Mouse (Mus musculus) kidney, adult 9 months (tissue): ENCODE results near the gene Tmem86b.
"Not testable (repeated sequence)": the region's sequence is repeated elsewhere in the genome, so short reads cannot be mapped to it uniquely, and the experiment has no call there.

ENCODE experiments used
- DNase-seq: peaks from one replicate; pipeline ENCODE4 v3.0.0; 2022

The Tmem86b gene

DNA sequence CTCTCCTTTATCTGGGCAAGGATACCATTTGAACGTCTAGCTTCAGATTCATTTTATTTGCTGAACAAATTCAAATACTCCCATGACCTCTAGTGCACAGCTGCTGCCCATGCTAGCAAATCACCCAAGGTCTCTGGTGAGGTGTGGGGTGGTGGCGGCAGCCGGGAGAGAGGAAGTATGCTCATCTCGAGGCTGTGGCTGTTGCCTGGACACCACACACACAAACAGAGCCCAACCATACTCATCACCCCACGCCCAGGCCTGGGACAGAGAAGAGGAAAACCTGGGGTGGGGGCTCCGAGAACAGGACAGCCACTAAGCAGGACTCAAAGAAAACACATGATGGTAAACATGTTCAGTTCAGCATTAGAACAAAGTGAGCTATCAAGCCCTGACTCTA lies 16.1 kb upstream of the Tmem86b start:
- no peak for DNase-seq

DNA sequence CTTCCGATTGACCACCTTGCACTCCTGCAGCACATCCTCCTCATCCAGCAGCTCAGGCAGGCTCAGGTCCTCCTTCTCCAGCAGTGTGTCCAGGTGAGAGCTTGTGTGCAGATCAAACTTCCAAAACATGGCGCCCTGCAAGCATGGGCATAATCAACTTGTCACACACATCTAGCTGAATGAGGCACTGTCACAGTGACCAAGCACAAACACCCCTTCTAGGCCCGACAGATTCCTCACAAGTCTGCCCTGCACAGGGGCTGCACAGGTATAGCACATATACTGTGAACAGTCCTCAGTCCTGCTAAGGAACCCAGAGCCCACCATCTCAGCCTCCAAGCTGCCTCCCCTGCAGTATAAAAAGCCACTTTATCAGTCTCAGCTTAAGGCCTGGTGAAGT lies 15.6 kb upstream of the Tmem86b start:
- DNase-seq, result no peak

DNA sequence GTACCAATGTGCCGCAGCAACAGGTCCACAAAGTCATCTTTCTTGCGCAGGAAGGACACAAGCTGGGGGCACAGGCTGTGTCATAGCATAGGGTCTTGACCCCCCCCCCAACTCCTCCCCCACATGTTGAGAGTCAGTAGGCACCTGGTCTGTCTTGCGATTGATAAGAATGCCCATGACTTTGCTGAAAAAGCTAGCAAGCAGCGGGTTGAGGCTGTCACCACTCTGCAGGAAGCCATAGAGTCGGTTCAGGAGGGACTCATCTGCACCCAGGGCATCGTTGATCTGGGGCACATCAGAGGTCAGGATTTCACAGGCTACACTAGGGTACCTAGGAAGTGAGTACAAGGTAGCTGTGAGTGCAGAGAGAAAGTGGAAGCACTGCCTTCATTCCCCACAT lies 12.0 kb upstream of the Tmem86b start:
- no peak for DNase-seq

DNA sequence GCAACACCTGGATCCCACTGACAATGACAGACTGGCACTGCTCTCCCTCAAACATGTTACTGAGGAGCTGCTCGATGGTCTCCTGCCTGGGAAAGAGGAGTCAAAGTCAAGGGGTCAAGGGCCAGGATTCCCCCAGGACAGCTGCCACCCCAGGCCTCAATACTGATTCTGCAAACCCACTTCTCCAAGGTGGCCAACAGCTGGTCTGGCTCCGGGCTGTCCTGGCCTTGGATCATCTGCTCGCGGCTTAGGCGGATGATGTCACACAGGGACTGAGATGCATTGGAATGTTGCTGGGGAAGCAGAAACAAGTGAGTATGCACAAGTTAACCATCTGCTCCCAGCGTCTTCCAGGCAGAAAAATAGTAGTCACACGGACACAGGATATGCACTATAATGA lies 10.7 kb upstream of the Tmem86b start:
- DNase-seq, result no peak

DNA sequence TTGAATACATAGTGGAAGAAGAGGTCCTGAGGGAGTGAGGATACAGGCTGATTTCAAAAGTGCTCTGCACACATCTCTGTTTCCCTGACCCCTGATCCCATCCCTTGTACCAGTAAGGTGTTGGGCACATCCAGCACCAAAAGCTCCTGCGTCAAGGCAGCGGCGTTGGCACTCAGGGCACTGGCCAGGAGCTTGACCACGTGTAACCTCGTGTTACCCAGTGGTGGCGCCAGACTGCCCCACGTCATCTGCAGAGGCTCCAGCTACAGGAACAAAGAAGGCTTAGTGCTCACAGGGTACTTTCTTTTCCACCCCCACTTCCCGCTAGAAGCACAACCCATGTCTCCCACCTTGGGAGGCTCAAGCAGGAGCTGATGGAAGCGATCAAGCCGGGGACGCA lies 9.9 kb upstream of the Tmem86b start:
- DNase-seq, result no peak

DNA sequence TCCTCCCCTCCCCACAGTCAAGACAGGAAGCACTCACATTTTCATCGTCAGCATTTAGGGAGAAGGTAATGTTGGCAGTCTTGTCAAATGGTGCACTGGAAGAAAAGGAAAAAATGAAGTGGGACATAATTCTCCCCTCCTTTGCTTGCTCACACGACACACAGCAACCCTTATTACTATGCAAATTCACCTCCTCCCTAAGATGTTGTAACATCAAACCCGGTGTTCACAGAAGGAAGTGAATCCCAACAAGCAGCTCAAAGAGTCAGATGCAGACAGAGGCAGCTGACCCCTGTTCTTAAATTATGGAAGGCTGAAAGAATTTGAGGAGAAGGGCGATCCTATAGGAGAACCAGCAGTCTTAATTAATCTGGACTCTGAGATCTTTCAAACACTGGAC lies 5.0 kb upstream of the Tmem86b start:
- no peak for DNase-seq

DNA sequence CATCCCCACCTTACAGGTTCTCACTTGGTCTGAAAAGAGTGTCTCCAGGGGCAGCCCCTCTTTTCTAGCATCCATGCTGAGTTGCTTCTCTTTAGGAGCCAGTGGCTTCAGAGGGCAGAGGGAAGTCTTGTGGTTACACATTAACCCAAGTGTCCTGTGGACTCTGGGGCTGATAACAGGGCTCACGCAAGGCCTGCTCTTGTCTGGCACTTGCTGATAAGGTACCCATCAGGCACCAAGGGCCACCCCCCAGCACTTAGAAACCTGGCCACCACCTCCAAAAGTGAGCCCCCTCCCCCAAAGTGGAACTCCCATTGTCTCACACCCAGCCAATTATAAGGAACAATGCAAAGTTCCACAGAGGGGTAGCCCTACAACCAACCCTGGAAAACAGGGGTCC lies 1.0 kb downstream of the Tmem86b start:
- peak; percentile 77 for DNase-seq

DNA sequence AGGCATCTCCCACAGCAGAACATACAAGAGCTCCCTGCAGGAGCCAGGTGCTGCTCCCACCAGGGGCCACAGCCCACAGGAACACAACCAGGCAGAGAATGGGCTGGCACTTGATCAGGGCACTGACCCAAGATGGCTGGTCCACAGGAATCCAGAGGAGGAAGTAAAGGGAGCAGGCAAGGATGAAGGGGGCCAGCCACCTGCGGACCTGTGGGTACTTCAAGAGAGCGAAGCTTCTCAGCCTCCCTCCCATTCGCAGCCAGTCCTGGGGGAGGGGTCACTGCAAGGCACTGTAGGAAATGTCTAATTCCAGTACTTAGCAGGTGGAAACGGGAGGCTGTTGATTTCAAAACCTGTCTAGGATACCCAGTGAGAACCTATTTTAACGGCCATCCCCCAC lies 1.6 kb downstream of the Tmem86b start:
- no peak for DNase-seq

DNA sequence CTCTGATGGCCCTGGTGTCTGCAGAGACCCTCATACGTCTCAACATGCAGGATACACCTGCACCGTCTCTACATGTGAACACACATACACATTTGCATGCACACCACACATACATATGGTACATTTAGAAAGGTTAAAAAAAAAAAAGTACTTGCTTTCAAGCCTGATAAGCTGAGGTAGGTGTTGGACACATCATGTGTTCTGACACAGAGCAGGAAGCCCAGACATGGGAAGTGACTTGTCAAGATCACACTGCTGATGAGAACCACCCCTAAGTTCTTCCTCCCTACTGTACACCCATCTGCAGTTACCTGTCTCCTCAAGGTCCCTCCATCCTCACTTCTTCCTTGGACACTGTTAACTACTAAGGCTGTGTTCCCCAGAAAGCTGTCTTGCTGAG lies 5.3 kb downstream of the Tmem86b start:
- no peak for DNase-seq

DNA sequence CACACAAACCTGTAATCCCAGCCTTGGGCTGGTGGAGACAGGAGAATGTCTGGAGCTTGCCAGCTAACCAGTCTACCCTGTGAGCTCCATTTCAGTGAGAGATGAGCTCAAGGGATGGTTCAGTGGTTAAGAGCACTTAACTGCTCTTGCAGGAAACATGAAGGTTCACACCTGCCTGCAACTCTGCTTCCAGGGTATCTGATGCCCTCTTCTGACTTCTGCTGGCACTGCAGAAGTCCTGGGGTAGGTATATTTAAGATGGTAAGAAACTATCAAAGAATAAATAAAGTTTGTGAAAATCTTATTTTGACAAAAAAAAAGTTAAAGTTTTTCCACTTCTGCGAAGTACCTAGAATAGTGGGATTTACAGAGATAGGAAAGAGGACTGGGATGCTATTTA lies 6.9 kb downstream of the Tmem86b start:
- DNase-seq, result peak; percentile 37

DNA sequence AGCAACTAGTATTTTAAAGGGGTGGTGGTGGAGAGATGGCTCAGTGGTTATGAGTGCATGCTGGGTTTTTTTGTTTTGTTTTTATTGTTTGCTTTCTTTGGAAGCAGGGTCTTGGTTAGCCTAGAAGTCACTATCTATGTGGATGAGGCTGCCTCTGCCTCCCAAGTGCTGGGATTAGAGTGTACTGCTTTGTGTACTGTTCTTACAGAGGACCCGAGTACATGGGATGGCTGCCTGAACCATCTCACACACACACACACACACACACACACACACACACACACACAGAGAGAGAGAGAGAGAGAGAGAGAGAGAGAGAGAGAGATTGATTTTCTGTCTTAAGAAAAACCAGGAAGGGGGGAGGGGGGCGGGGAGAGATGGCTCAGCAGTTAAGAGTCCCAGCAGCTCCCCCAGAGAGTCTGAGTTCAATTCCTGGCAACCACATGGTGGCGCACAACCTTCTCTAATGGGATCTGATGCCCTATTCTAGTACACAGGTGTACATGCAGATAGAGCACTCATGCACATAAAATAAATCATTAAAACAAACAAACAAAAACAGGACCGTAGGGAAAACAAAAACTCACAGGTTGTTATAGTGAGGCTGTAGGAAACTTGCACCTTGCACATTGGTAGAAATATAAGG lies 7.6 kb downstream of the Tmem86b start:
- peak; percentile 67 for DNase-seq

DNA sequence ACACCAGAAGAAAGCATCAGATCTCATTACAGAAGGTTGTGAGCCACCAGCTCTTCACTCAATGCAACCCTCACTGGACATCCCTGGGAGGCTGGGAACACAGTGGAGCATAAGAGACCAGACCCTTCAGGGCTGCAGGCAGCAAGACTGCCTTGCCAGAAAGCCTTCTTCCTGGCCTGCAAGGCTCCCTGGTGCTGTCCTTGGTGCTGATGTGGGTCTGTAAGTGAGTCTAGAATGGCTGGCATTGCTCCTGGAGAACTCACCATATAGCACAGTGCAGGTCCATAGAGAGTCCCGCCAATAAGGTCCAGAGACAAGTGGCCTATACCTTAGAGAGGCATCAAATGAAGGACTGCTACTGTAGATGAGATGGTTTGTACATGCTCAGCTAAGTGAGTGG lies 11.2 kb downstream of the Tmem86b start:
- DNase-seq, result peak; percentile 29

DNA sequence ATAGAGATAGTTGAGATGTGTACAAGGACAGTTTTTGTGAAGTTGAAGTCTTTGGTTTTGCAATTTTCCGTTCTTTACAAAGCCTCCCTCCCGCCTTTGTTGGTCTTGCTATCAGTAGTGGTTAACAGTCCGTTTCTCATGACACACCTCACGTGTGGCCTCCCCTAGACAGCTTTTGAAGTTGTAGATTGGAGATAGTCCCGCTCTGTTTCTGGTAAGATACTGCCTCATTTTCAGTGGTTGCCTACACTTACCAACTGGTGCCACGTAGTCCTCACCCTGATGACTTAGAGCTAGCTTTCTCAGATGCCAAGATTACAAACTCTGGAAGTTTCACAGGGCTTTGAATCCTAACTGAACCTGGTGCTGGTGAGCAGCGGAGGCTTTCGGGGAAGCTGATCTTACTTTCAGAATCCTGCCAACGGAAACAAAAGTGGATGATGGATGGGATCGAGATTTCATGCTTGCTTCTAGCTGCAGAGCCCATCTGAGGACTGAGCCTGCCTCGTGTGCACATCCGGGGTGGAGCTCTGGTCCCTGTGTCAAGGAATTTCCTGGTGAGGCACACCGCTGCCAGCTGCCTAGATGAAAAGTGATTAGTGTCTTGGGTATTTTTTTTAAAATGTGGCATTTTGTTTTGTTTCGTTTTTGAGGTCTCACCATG lies 17.4 kb downstream of the Tmem86b start:
- DNase-seq, result peak; percentile 42

DNA sequence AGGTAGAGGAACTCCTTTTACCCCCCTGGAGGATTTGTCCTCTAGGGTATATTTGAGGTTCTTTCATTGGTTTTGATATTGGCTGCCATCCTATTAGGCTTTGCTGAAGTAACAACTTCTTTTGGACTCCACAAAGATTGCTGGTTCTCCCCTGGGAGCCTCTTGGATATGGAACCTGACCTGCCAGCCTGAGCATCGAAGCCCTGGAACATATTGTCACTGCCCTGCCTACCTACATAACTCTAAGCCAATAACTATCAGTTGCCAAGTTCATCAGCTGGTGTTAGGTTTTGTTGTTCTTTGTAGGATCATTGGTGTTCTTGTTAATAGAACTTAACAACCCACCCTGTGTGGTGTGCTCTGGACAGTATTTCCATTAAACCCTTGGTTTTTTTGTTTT lies 18.3 kb downstream of the Tmem86b start:
- no peak for DNase-seq

DNA sequence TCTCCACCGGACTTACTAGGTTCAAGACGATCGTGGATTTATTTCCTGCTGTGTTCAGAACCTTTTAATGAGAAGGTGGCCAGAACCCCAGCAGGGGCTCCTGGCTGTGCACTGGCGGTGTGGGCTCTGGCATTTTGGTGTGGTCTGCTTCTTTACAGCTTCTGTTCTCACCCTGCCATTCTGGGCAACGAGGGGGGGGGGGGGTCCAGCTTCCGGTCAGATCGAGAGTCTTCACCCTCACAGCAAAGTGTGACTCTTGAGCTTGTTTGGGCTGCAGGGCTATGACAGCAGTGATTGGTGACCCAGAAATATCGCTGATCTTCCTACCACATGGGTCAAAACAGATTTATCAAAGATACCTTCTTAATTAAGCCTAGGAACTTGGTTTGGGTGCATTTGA lies 18.8 kb downstream of the Tmem86b start:
- DNase-seq, result no peak

DNA sequence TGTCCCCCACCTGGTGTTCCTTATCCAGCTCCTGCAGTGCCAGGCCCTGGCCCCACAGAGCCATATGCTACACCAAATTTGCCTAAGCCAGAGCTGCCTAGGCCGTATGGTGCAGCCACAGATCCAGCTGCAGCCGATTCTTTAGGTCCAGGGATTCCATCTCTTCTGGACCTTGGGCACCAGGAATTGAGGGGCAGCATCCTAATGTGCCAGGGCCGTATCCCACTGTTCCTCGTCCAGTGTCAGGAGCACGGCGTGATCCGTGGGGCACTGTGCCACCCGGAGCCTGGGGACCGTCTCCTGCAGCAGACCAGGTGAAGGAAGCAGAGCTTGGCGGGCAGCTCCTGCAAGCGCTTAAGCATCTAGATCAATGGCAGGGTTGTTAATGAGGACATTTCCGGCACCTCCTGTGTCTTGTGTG lies 19.3 kb downstream of the Tmem86b start:
- no peak for DNase-seq

DNA sequence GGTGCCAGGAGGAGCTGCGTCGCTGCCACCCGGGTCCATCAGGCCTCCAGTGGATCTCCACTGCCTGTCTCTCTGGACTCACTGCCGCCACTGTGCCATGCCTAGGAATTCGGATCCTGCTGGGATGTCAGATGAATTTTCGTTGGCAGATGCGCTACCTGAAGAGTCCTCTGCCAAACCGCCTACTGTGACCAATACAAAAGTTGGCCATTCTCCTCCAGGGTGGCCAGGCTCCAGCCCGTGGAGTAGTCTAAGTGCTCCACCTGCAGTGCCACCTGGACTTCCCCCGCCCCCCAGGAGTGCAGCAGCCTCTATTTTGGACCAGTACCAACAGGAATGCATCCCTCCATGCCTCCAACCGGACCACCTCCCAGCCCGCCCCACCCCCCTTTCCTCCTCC lies 19.7 kb downstream of the Tmem86b start:
- DNase-seq, result no peak

DNA sequence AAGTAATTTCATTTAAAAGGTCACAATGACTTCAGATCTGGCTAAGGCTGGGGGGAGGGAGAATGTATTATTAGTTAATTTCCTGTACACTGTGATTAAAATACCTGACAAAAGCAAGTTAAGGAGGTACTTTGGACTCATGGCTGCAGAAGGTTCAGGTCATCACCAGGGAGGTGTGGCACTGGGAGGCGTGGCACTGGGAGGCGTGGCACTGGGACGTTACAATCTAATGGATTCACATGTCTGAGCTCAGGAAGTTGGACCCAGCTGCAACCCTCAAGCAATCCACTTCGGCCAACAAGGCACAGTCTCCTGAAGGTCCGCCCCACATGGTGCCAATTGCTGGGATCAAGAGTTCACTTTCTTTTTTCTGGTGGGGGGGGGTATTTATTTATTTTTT lies 23.2 kb downstream of the Tmem86b start:
- DNase-seq, result peak; percentile 87

DNA sequence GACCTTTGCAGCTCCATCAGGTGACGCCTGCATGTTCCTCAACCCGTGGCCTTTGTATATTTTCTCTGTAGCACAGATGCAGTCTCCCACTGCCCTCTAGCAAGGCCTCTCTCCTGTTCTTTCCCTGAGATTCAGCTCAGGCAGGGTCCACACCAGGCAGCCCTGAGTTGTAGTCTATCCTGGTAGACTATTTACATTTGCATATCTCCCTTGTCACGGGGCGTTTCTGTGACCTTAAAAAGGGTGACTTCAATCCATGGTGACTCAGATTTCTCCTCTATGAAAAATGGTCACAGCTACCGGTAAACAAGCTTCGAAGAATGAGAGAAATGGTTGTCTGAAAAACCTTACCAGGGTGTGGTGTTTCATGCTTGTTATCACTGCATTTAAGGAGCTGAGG lies 27.3 kb downstream of the Tmem86b start, which contains the start of gene Ptprh:
Ptprh (minus strand) TSS at position 169 of the 400 bp plus-strand sequence.
- no peak for DNase-seq

DNA sequence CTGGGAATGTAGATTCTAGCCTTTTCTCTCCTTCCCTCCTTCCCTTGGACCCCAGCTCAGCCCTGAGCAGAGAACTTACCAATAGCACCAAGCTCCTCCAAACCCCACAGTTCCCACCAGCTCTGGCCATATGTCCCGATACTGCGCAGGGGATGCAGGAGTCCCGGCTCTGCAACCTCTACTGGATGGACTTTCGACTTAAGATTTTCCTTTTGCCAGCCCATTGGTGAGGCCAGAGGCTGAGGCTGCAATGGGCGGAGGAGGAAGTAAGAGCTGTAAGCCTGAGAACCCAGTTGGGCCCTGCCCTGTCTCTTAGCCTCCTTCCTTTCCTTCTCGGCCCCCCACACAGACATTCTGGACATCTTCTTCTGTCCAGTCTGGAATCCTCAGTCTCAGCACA lies 28.3 kb downstream of the Tmem86b start:
- no peak for DNase-seq

DNA sequence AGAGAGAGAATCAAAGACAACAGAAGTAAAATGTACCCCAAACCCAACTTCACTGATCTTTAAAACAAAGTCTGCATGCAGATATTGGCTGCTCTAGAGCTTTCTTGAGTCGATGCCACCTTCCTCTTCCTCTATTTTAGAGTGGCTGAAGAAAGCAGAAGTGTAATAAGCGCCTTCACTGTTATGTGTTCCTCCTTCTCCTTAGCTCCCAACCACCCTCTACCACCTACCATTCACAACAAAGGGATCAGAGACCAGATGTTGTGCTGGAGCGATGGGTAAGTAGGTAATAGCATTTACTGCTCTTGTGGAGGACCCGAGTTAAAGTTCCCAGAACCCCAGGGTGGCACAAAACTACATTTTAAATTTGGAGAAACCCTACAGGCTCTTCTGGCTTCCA lies 34.2 kb downstream of the Tmem86b start:
- not testable (repeated sequence) for DNase-seq

DNA sequence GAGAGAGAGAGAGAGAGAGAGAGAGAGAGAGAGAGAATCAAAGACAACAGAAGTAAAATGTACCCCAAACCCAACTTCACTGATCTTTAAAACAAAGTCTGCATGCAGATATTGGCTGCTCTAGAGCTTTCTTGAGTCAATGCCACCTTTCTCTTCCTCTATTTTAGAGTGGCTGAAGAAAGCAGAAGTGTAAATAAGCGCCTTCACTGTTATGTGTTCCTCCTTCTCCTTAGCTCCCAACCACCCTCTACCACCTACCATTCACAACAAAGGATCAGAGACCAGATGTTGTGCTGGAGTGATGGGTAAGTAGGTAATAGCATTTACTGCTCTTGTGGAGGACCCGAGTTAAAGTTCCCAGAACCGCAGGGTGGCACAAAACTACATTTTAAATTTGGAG lies 49.7 kb downstream of the Tmem86b start:
- not testable (repeated sequence) for DNase-seq
